Mouse (Mus musculus) thymus, postnatal 0 days (tissue): ENCODE data around the gene Tmem207. TPM values are rescaled to one million over a fixed set of nuclear protein-coding genes. Genes with fewer than 3 reads are reported as not detected.
"Not testable (repeated sequence)": the region's sequence is repeated elsewhere in the genome, so short reads cannot be mapped to it uniquely, and the experiment has no call there.

Experiments
- DNase-seq: peaks from one replicate; pipeline ENCODE4 v3.0.0-alpha.2; 2015; ENCODE audit warnings: low spot score
- polyA plus RNA-seq: library from polyadenylated mRNA; unstranded; fragments of >200 nt; fragmentation: Nextera tagmentation; extraction: Ambion mirVana; gene quantifications from 2 replicates; pipeline ENCODE4 v1.2.1, GENCODE M21; 2015

Tmem207 gene
- 0.06 TPM in 1 of 2 replicates, not detected in the other for polyA plus RNA-seq

GRCm38 (mm10) chr16:26526669-26527068 lies at the start of gene Tmem207:
Gene Tmem207 (minus strand): TSS chr16:26526769.
- no peak for DNase-seq

DNA sequence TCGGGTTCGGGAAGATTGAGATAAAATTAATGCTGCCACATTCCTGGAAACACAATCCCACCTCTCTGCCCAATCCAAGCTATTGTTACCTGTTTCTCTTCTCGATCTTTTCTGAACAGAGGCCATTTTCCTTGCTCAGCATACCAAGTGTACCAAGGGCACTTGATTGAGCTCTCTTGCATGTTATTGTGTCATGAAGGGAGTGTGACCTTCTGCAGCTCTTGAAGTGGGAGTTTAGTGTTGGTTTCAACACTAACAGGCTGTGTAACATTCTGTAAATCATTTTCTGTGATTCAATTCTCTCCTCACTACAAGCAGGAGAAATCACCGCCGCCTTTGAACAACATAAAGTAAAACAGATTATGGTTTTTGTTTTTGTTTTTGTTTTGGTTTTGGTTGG lies 47.6 kb upstream of the Tmem207 start:
- DNase-seq = no peak

DNA sequence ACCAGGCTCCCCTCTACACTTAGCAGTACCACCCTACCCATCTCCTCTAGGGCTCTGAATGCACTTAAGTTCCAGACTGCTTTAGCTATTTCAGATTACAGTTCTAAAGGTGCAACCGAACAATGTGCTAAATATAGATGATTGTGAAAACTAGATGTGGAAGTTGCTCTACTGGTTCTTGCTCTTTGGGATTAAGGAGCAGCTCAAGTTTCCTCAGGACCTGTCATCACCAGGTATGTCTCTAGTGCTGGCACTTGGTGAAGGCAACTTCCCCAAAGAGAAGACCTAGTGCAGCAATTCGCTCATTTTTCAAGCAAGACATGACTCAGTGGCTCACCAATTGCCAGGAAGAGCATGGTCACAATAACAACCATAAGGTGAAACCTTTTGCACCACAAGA lies 45.3 kb upstream of the Tmem207 start:
- no peak for DNase-seq

GRCm38 (mm10) chr16:26569387-26569978 lies 42.9 kb upstream of the Tmem207 start:
- DNase-seq = no peak

- DNase-seq = no peak
Observed at GRCm38 (mm10) chr16:26562771-26563170, 36.2 kb upstream of the Tmem207 start.

- DNase-seq = no peak
Observed at GRCm38 (mm10) chr16:26561743-26562142, 35.2 kb upstream of the Tmem207 start.

- no peak for DNase-seq
Observed at GRCm38 (mm10) chr16:26558797-26559196, 32.2 kb upstream of the Tmem207 start.

- no peak for DNase-seq
Observed at GRCm38 (mm10) chr16:26552234-26552633, 25.7 kb upstream of the Tmem207 start.

DNA sequence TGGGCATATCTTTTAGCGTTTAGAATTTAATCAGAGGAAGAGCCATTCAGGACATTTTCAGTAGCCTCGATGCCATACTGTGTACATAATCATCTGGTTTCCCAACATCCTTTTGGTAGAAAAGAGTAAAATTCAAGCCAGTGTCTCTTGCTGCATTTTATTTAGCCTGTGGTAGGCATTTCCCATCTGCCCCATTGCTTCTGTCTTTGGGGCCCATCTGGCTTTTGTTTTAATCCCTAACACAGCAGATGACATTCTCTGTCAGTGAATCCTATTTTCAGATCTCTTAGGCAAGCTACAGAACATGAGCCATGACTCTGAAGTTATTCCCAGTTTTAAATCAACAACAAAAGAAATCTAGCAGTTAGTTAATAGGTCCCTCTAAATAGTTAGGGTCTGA lies 22.7 kb upstream of the Tmem207 start:
- DNase-seq = no peak

GRCm38 (mm10) chr16:26546879-26547206 lies 20.3 kb upstream of the Tmem207 start:
- no peak for DNase-seq

GRCm38 (mm10) chr16:26546170-26546878 lies 19.8 kb upstream of the Tmem207 start:
- DNase-seq = no peak

DNA sequence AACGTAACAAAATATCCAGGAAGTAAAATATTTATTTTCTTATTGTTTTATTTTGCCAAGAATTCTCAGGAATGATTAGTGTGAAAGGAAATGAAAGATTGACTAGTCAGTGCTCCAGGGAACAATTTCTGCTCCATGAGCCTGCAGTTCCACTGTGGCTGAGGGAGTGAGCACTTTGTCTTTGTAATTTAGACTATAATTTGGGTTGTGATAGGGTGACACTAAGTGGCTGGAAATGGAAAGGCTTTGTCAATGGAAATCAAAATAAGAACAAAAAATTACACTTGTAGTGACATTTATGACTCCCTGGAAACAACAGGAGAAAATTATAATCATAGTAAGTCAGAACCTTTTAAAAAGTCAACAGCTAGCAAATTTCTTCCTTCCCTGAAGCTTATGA lies 5.7 kb upstream of the Tmem207 start:
- no peak for DNase-seq

GRCm38 (mm10) chr16:26530451-26530850 lies 3.9 kb upstream of the Tmem207 start:
- DNase-seq = no peak

DNA sequence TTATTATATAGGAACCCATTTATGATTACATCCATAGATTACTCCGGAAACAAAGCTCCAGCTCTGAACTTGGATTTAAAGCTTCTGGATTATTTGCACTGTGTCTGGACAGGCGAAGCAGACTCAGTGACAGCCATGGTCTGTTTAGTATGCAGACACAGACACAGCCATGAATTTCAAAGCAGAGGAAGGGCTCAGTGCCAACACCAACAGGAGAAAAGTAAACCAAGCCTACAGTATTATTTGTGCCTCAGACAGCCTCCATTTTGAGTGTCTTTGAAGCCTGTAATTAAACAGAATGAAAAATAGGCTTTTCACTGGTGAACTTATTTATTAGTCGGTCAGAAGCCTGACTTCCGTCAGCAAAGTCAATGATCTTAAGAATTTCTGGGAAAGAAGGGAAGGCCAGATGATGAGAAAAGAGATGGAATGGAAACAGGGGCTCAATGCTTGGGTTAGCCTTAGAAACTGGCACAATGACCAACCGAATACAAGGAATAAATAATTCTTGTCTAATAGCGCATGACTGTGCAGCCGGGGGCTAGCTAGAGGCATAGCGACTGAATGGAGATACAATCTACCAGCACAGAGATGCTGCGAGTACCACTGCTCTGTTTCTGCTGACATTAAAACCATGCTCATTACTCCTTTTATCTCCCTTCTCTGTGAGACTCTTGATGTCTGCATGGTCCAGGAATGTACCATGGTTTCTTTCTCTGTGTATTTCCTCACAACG lies 1.5 kb upstream of the Tmem207 start:
- DNase-seq = no peak

DNA sequence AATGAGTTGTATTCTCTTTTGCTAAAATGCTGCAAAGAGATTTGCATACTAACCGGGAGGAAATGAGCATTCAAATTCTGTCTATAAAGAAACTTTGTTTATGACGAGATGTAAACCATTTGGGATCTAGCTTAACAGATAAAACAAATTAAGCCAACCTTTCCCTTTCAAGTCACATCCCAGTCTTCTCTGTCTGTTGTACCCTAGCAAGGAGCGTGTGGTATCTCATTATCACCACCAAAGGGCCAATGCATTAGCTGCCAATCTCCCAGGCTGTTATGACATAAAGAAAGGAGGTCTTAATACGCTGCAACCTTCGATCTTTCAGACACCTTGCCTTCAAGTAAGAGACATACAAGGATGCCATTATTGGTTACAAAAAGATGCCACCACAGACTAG lies 737 bp downstream of the Tmem207 start:
- DNase-seq = no peak

DNA sequence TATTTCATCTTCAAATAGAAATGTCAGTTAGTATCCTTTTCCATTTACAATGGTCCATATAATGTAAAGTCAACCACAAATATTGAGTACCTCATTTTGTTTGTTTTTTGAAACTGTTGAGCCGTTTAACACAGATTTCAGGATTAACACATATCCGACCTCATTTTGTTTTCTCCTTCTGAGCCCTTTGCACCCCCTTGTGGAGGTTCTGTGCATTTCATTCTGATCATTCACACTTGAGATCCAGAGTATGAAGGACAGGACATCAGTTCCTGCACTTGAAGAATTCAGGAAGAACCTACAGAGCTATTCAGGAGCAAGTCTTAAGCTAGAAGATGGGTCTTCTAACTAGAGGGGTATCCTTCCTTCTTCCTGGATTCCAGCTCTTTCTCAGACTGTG lies 7.0 kb downstream of the Tmem207 start:
- DNase-seq = no peak

GRCm38 (mm10) chr16:26504961-26505360 lies 21.6 kb downstream of the Tmem207 start:
- DNase-seq = no peak

- no peak for DNase-seq
Observed at GRCm38 (mm10) chr16:26500738-26501137, 25.8 kb downstream of the Tmem207 start.

GRCm38 (mm10) chr16:26499705-26500104 lies 26.9 kb downstream of the Tmem207 start:
- DNase-seq = not testable (repeated sequence)

DNA sequence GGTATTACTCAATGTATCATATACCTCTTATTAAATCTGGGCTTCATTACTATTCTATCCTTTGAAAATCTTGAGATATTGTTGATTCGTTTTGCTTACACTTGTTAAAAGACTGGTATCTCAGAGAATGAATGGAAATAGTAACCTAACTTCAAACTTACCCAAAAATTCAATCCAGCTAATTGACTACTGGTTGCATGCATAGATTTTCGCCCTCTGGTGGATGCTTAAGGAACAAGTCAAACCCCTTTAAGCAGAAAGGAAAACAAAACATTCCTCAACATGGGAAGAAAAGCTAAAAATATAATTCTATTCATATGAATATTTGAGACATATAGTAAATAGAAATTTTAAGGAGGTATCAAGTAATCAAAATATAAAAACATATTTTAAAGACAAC lies 30.8 kb downstream of the Tmem207 start:
- DNase-seq = no peak

DNA sequence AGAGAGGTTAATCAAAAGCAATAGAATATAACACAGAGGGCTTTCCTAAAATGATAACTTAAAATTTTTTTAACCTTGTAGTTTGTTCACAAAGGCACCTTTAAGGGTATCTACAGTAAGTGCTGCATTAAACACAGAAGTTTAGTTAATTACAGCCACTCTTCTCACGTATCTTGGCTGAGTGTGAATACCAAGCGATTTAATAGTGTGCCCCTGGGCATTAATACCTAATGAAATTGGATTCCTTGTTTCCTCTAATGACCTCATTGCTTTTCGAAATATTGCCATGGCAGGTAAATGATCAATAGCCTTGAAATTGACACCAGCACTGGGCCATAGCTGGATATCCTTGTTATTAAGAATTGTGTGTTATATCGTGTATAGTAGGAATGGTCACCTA lies 55.3 kb downstream of the Tmem207 start:
- no peak for DNase-seq

DNA sequence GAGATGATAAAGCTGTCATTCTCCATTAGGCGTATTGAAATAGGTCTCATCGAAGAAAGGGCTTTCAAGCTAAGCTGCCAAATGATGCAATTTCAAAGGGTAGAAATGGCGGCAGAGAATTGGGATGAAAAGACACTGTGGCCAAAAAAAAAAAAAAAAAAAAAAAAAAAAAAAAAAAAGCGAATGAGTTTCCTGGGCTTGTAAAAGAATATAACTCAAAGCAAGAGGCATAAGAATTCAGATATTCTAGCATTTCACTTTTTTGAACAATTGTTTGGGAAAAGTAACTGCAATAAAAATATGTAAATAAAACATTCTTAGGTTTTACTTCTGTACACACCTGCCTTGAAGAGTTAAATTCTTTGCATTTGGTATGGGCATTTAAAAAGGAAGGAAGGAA lies 60.0 kb downstream of the Tmem207 start:
- DNase-seq = no peak

GRCm38 (mm10) chr16:26462835-26463234 lies 63.7 kb downstream of the Tmem207 start, which contains the start of gene Cldn16:
Gene Cldn16 (plus strand): TSS chr16:26463135.
- no peak for DNase-seq
